Mouse (Mus musculus): ENCODE results near the gene B3galt4. TPM values are rescaled to one million over a fixed set of nuclear protein-coding genes. Genes with fewer than 3 reads are reported as not detected.
A peak's percentile ranks its signal among the peaks of the same experiment; 100 is the strongest.
"Not testable (repeated sequence)": the region's sequence is repeated elsewhere in the genome, so short reads cannot be mapped to it uniquely, and the experiment has no call there.

The B3galt4 gene
- polyA plus RNA-seq (2012; rRNA removed): 9.9 and 11.1 TPM in 2 replicates

DNA sequence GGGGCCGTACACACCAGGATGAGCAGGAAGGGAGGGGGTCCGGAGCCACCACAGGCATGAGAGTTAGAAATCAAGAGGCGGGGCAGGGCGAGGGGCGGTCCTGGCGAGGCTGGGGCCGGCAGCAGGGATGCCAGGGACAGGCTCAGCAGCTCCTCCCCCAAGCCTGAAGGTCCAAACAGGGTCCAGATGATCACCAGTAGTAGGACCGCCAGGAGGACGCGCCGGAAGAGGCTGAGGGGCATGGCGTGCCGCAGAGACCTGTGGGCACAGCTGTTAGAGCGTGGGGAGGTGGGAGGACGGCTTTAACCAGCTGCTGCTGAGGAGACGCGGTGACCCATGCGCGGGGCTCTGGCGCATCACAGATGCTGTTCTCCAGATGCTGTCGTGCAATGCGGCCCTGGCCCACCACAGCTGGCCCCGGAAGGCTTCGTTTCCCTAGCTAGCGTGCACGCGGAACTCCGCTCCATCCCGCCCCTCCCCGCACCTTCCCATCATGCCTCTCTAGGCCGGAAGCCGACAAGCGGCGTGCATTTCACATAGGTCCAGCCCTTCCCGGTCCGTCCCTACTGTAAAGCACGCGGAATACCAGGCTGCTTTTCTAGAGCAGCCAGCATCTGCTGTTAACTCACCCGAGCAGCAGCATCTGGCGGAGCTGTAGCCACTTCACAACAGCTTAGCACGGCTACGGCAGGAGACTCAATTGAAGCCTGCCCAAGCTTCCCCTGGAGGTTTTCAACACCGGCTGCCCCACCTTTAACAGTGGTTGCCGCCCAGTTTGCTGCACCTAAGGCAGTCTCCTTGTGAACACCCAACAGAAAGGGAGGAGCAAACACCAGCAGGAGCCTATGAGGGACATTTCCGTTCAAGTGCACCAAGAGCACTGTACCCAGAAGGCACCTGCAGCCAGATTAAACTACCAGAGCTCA, at the start of gene B3galt4:
B3galt4 (minus strand) TSS at position 468 of the 926 bp plus-strand sequence.
- peak; percentile 43; the same call in 1 of the 2 replicates for TF ChIP-seq POLR2A (IDR thresholded peaks at IDR 0.05; ENCODE audit: borderline replicate concordance, extremely low read depth, insufficient read depth, insufficient read length, poor library complexity, severe bottlenecking)
- TF ChIP-seq CTCF (IDR thresholded peaks at IDR 0.05; ENCODE audit: borderline replicate concordance, extremely low read depth, insufficient read depth, insufficient read length): no peak
- peak; percentile 95 for DNase-seq (ENCODE audit: low read depth)

DNA sequence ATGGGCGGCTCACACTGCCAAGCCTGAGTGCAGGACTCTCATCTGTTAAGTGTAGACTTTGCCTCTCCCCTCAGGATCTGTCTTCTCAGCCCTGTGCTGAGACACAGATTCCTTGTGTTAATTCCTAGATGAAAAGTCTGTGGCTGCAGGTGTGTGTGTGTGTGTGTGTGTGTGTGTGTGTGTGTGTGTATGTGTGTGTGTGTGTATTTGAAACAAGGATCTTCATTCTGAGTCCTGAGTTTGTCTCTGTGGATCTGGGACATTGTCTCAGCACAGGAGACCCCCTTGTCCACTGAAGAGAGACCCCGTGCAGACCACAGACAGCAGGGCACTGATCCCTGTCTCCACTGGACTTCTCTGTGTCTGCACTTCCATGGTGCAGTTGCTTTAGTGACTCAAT, 49.5 kb upstream of the B3galt4 start:
- DNase-seq (ENCODE audit: low read depth): not testable (repeated sequence)

DNA sequence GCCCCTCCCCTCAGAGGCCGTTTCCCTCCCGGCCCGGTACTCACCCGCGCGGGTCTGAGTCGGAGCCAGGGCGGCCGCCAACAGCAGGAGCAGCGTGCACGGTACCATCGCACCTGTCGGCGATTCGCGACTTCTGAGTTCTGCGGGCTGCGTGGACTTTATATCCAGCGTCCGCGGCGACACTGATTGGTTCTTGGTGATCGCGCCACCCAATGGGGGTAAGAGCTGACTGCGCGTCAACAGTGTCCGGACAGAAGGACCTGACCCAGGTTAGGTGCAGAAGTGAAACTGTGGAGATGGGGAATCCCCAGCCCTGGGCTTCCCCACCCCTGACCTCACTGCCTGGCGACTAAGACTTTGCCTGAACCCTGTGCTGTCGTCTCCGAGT, 48.9 kb upstream of the B3galt4 start, which contains the start of gene H2-K1:
H2-K1 (minus strand) TSS at position 198 of the 388 bp plus-strand sequence.
- TF ChIP-seq CTCF (IDR thresholded peaks at IDR 0.05; ENCODE audit: borderline replicate concordance, extremely low read depth, insufficient read depth, insufficient read length) (no peak; the same call in 1 of the 2 replicates), POLR2A (IDR thresholded peaks at IDR 0.05; ENCODE audit: borderline replicate concordance, extremely low read depth, insufficient read depth, insufficient read length, poor library complexity, severe bottlenecking) (0 out of 2 replicates have a peak, but pooled peaks have one; percentile 15)
- peak; percentile 62 for DNase-seq (ENCODE audit: low read depth)

DNA sequence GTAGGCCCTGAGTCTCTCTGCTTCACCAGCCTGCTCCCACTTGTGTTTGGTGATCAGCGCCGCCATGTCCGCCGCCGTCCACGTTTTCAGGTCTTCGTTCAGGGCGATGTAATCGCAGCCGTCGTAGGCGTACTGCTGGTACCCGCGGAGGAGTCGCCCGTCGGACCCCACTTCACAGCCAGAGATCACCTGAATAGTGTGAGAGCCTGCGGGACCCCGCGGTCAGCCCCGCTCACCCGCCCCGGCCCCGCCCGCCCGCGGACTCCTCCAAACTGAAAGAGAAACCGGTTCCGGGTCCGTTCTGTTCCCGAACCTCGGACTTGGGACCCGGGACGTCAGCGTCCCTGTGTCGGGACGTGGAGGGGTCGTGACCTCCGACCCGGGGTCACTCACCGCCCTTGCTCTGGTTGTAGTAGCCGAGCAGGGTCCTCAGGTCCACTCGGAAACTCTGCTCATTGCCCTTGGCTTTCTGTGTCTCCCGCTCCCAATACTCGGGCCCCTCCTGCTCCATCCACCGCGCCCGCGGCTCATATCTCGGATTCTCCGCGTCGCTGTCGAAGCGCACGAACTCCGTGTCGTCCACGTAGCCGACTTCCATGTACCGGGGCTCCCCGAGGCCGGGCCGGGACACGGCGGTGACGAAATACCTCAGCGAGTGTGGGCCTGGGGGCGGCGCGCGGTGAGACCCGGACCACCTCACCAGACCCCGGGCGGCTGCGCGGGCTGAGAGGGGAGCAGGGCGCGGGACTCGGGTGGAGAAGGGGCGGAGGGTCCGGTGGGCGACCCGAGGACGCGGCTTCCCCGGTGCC, 48.3 kb upstream of the B3galt4 start:
- peak; percentile 5 for DNase-seq (ENCODE audit: low read depth)

DNA sequence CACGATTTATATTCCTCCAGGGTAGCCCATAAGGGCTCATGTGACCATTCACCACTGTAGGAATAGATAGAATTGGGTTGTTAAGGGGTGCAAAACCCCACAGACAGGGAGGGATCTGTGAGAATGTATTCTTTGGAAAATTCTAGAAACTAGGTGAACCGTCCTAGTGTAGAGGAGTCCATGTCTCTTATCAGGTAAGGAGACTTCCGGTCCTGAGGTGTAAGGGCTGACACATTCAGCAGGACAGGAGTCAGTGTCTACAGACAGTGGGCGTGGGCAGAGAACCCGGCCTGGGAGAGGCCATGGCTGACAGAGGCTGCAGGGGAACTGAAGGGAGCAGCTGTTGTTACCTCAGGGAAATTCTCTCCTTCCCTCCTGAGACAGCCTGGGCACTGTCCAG, 47.4 kb upstream of the B3galt4 start:
- DNase-seq (ENCODE audit: low read depth): not testable (repeated sequence)

More for the DNA sequence above, 48.3 kb upstream of the B3galt4 start:
- TF ChIP-seq CTCF (IDR thresholded peaks at IDR 0.05; ENCODE audit: borderline replicate concordance, extremely low read depth, insufficient read depth, insufficient read length) (no peak), POLR2A (IDR thresholded peaks at IDR 0.05; ENCODE audit: borderline replicate concordance, extremely low read depth, insufficient read depth, insufficient read length, poor library complexity, severe bottlenecking) (no peak)

DNA sequence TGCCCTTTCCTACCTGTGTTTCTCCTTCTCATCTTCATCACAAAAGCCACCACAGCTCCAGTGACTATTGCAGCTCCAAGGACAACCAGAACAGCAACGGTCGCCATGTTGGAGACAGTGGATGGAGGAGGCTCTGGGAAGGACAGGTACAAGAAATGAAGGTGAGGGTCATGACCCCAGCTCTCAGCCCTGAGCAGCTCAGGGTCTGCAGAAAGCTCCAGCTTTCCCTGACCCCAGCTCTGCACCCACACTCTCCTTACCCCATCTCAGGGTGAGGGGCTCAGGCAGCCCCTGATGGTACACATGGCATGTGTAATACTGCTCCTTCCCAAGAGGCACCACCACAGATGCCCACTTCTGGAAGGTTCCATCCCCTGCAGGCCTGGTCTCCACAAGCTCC, 45.7 kb upstream of the B3galt4 start:
- not testable (repeated sequence) for DNase-seq (ENCODE audit: low read depth)

DNA sequence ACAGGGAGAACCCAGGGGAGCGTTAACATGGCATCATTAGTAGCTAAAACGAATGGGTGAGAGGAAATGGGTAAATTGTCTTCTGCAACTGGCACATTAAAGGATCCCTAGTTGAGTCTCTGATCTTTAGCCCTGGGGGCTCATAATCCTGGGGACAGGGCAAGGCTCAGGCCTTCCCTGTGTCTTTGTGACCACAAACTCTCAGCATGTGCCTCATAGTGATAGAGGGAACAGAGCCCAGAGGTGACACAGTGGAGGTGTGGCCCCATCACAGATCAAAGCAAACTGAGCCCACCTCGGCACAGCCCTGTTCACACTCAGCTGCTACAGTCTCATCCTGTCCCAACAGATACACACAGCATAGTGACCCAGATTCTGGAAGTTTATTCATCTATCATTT, 44.4 kb upstream of the B3galt4 start:
- DNase-seq (ENCODE audit: low read depth): no peak
- TF ChIP-seq CTCF (IDR thresholded peaks at IDR 0.05; ENCODE audit: borderline replicate concordance, extremely low read depth, insufficient read depth, insufficient read length) (no peak), POLR2A (IDR thresholded peaks at IDR 0.05; ENCODE audit: borderline replicate concordance, extremely low read depth, insufficient read depth, insufficient read length, poor library complexity, severe bottlenecking) (no peak)

DNA sequence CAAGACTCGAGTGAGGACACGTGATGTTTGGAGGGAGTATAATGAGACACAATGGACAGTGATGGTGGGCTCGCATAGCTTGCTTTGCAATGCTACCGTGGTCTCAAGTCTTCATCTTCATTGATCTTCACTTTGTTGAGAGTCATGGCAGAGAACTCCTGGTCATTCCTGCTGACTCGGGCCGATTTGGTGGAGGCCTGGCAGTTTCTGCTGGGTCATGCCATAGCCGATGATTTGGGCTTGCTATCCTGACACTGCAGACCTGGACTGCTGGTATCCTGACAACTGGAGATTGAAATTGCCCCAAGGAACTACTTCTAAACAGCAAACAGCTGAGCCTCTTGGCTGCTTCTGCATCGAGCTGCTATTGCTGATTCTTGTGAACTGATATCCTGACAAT, 43.7 kb upstream of the B3galt4 start:
- TF ChIP-seq POLR2A (IDR thresholded peaks at IDR 0.05; ENCODE audit: borderline replicate concordance, extremely low read depth, insufficient read depth, insufficient read length, poor library complexity, severe bottlenecking) (no peak), CTCF (IDR thresholded peaks at IDR 0.05; ENCODE audit: borderline replicate concordance, extremely low read depth, insufficient read depth, insufficient read length) (no peak)
- no peak for DNase-seq (ENCODE audit: low read depth)

DNA sequence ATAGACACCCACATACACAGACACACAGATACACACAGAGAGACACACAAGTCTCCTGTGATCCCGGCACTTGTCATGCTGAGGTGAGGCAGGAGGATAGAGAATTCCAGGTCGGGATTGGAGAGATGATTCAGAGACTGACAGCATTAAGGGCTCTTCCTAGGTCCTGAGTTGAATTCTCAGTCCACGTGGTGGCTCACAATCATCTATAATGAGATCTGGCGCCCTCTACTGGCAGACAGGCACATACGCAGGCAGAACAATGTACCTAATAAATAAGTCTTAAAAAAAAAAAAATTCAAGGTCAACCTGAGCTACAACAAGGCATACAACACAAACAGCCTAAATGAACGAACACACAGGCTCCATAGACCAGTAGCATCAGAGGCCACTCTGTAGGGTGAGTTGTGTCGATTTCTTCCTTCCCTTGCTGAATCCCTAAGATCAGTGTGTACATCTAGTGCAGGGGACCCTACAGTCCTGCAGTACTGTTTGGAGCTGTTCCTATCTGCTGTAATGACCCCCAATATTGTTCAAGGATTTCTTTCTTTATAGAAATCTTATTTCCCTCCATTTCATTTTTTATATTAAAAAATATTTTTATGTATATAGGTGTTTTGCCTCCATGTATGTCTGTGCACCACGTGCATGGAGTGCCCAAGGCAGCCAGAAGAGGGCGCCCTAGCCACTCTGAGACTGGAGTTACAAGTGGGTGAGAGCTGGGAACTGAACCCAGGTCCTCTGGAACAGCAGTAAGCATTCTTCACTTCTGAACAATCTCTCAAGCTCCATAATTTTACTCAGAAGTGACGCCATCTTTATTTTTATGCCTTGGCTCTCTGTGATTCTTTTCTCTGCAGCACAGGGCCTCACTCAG, 40.7 kb upstream of the B3galt4 start:
- TF ChIP-seq CTCF (IDR thresholded peaks at IDR 0.05; ENCODE audit: borderline replicate concordance, extremely low read depth, insufficient read depth, insufficient read length) (peak; percentile 75; the same call in 1 of the 2 replicates), POLR2A (IDR thresholded peaks at IDR 0.05; ENCODE audit: borderline replicate concordance, extremely low read depth, insufficient read depth, insufficient read length, poor library complexity, severe bottlenecking) (no peak)
- DNase-seq (ENCODE audit: low read depth): peak; percentile 90

DNA sequence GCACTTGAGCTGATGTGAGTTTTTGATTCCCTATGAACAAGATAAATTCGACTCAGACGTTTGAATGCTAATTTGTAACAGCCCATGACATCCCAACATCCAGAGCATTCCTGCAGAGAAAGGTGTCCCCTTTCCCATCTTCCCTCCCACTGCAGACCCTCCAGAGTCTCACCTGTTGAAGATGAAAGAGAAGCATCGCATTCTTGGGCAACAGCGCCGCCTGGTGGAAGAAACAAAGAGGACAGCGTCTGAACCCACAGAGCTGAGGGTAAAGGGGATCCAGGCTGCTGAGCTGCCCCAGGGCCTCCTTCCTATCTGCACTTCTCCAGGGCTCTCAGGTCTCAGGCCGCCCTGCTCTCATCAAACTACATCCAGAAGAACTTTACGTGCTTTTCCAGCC, 30.8 kb upstream of the B3galt4 start:
- peak; percentile 55 for TF ChIP-seq CTCF (IDR thresholded peaks at IDR 0.05; ENCODE audit: borderline replicate concordance, extremely low read depth, insufficient read depth, insufficient read length)
- DNase-seq (ENCODE audit: low read depth): peak; percentile 51

DNA sequence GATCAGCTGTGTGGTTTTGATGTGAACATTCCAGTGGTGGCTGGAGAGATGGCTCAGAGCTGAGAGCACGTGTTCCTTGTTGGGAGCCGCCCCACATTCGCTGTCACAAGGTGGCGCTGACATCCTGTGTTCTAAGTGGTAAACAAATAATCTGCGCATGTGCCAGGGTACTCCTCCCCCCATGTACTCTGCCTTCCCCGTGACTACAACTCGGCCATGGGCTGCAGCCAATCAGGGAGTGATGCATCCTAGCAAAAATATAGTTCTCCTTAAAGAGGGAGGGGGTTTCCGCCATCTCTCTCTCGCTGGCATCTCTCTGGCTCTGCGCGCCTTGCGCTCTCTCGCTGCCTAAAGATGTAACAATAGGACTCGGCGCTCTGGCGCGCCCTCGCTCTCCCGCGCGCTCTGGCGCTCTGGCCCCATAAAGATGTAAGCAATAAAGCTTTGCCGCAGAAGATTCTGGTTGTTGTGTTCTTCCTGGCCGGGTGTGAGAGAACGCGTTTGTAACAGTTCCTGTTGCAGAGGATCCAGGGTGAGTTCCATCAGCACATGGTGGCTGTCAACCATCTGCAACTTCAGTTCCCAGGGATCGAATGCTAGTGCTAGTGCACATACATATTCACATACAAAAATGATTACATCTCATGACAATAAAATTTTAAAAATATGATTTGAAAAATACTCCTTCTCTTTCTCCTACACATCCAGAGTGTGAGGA, 30.1 kb upstream of the B3galt4 start:
- peak; percentile 56; the same call in 1 of the 2 replicates for TF ChIP-seq POLR2A (IDR thresholded peaks at IDR 0.05; ENCODE audit: borderline replicate concordance, extremely low read depth, insufficient read depth, insufficient read length, poor library complexity, severe bottlenecking)
- peak; percentile 53 for TF ChIP-seq CTCF (IDR thresholded peaks at IDR 0.05; ENCODE audit: borderline replicate concordance, extremely low read depth, insufficient read depth, insufficient read length)
- peak; percentile 99 for DNase-seq (ENCODE audit: low read depth)
